Mouse (Mus musculus) E14TG2a.4 (cell line): ENCODE data around the gene Ugt1a7c.
"Not testable (repeated sequence)": the region's sequence is repeated elsewhere in the genome, so short reads cannot be mapped to it uniquely, and the experiment has no call there.

Experiments
- H3K27me3 ChIP-seq: 2 replicates; pipeline ENCODE4 v1.6.1; 2014; ENCODE audit warnings: low read length, control low read depth; ENCODE audit not compliant: insufficient read depth
- H3K36me3 ChIP-seq: 2 replicates; pipeline ENCODE4 v1.6.1; 2014; ENCODE audit warnings: low read length, control low read depth; ENCODE audit not compliant: insufficient read depth
- H3K4me1 ChIP-seq: replicated peaks from 2 replicates; pipeline ENCODE4 v1.6.1; 2014; ENCODE audit warnings: low read depth, low read length, control low read depth
- H3K4me3 ChIP-seq: replicated peaks from 2 replicates; pipeline ENCODE4 v1.5.1; 2014; ENCODE audit warnings: mild to moderate bottlenecking, low read length
- H3K9me3 ChIP-seq: 2 replicates; pipeline ENCODE4 v1.6.1; 2014; ENCODE audit warnings: low read length, control low read depth
- CTCF ChIP-seq: conservative IDR thresholded peaks from 2 replicates; pipeline ENCODE4 v1.5.1; 2014; ENCODE audit warnings: low read length
- NANOG ChIP-seq: IDR thresholded peaks from 2 replicates; pipeline ENCODE4 v1.6.1; 2014; ENCODE audit warnings: borderline replicate concordance, low read length, mixed read lengths
- POU5F1 ChIP-seq: IDR thresholded peaks from 2 replicates; pipeline ENCODE4 v1.6.1; 2014; ENCODE audit warnings: low read length, borderline replicate concordance

The Ugt1a7c gene

GRCm38 (mm10) chr1:88105656-88106055, 10.8 kb downstream of the Ugt1a7c start:
- TF ChIP-seq POU5F1, result no peak
- no peak for TF ChIP-seq NANOG
- no peak for TF ChIP-seq CTCF
- no peaks in the 10 kb centered on the region for H3K36me3 ChIP-seq
- no peaks in the 10 kb centered on the region for H3K9me3 ChIP-seq
- H3K4me3 ChIP-seq, result no peak overlapping the region
- no peaks in the 10 kb centered on the region for H3K27me3 ChIP-seq
- no peaks in the 10 kb centered on the region for H3K4me1 ChIP-seq

DNA sequence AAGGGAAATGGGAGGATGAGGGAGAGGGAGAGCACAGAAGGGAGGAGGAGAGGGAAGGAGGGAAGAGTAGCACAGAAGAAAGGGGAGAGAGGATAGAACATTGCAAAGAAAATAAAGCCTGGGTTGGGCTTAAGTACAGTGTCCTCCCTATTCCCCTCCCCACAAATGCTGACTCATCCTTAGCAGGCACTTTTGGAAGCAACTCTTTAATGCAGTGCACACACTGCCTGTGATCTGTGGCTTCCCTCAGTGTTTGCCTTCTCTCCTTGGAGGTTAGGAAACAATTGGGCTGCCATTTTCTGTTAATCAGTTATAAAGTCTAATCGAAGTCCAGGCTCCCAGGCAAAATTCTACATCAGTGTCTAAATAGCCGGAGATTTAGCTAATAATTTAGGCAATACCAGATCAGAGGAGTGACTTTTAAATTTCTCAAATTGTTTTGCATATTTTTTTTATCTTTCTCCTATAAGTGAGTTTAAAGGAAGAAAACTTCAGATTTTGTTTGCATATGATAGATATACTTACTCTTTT, 14.2 kb downstream of the Ugt1a7c start:
- H3K27me3 ChIP-seq, H3K4me3 ChIP-seq, H3K36me3 ChIP-seq, H3K4me1 ChIP-seq, H3K9me3 ChIP-seq: not testable (repeated sequence)

DNA sequence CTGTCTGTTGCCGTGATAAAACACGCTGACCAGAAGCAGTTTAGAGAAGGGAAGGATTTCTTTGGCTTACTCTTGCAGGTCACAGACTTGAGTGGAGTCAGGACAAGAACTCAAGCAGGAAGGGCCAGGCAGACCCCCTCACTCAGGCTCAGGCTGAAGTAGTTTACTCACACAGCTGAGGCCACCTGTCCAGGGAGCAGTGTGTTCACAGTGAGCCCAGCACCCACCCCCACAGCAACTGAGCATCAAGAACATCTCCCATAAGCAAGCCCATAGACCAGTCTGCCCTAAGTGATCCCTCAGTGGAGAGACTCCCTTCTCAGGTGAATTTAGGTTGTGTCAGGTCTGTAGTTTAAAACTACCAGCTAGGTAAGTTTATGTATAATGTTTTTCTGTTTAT, 14.7 kb downstream of the Ugt1a7c start:
- not testable (repeated sequence) for H3K27me3 ChIP-seq, H3K9me3 ChIP-seq, H3K36me3 ChIP-seq, H3K4me1 ChIP-seq, H3K4me3 ChIP-seq

- H3K9me3 ChIP-seq, result not testable (repeated sequence)
These were observed 17.9 kb downstream of the Ugt1a7c start for GRCm38 (mm10) chr1:88112769-88113168.

GRCm38 (mm10) chr1:88120550-88120949, 25.7 kb downstream of the Ugt1a7c start:
- H3K27me3 ChIP-seq, H3K9me3 ChIP-seq, H3K4me3 ChIP-seq, H3K36me3 ChIP-seq, H3K4me1 ChIP-seq: not testable (repeated sequence)

More at GRCm38 (mm10) chr1:88112769-88113168, 17.9 kb downstream of the Ugt1a7c start:
- not testable (repeated sequence) for H3K4me1 ChIP-seq, H3K27me3 ChIP-seq, H3K36me3 ChIP-seq, H3K4me3 ChIP-seq

DNA sequence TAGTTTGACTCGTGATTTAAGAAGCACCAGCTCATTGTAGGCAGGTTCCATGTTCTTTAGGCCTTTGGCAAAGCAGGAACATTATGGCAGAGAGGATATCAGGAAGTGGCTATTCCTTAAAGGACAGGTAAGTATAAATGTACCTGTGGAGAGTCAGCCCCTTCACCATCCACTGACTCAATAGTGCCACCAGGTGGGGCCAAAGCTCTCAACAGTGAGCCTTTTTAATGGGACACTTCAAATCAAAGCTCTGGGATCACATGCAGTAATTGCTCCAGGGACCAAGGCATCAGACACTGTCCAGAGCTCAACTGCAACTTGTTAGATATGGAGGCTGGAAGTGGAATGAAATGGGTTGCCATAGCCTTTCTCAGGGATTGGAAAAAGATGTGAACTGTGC, 26.7 kb downstream of the Ugt1a7c start:
- H3K36me3 ChIP-seq, H3K4me3 ChIP-seq, H3K27me3 ChIP-seq, H3K4me1 ChIP-seq, H3K9me3 ChIP-seq: not testable (repeated sequence)

DNA sequence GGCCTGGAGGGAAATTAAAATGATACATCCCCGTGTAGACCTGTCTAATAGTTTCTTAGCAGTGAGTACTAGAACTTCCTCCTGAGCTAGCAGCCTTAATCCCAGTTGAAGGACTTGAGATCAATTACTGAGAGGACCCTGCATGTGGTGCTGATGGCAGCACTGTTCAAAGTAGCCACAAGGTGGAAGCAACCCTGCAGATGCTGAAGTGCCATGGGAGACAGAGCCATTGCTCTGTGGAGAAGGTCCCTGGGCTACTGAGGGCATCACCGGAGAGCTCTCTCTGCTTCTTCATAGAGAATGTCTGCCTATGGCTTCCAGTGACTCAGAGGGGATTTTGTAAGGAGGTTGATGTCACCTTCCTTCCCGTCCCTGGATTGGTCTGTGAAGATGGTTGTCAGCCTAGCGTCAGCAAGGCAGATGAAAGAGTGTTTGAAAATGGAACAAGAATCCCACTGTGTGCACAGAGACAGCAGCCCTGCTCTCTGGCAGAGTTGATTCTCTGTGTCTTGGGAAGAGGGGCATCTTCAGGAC, 31.0 kb downstream of the Ugt1a7c start:
- not testable (repeated sequence) for H3K36me3 ChIP-seq, H3K27me3 ChIP-seq, H3K4me1 ChIP-seq, H3K4me3 ChIP-seq, H3K9me3 ChIP-seq

- H3K9me3 ChIP-seq, H3K27me3 ChIP-seq, H3K4me3 ChIP-seq, H3K36me3 ChIP-seq, H3K4me1 ChIP-seq: not testable (repeated sequence)
These were observed 34.2 kb downstream of the Ugt1a7c start for GRCm38 (mm10) chr1:88129091-88129490.

- H3K36me3 ChIP-seq, H3K4me3 ChIP-seq, H3K9me3 ChIP-seq, H3K4me1 ChIP-seq, H3K27me3 ChIP-seq: not testable (repeated sequence)
These were observed 35.4 kb downstream of the Ugt1a7c start for GRCm38 (mm10) chr1:88130223-88130622.

DNA sequence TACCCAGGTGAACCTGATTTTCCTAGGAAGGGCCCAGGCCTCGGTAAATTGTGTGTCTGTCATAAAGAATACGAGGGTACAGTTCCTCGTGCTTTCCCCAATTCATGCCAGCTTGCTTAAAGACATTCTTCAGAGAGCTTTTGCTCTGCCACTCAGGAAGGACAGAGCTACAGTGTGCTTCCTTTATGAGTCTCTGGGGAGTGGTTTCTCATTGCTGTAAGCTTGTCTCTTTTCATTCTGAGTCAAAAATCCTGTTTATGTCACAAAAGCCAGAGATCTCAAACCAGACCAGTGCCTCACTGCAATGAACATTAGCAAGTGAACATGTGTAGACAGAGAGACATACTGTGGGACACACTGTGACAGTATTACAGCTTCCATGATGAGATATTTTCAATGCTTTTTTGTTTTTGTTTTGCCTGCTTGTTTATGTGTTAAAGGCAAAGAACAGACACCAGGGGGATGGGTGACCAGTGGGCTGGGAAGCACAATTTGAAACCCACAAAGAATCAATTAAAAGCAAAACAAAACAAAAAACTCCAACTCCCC, 39.1 kb downstream of the Ugt1a7c start:
- Histone ChIP-seq H3K4me3 (no peak overlapping the region), H3K4me1 (no peaks in the 10 kb centered on the region)
- no peak for TF ChIP-seq NANOG
- no peak for TF ChIP-seq CTCF
- no peak for TF ChIP-seq POU5F1

DNA sequence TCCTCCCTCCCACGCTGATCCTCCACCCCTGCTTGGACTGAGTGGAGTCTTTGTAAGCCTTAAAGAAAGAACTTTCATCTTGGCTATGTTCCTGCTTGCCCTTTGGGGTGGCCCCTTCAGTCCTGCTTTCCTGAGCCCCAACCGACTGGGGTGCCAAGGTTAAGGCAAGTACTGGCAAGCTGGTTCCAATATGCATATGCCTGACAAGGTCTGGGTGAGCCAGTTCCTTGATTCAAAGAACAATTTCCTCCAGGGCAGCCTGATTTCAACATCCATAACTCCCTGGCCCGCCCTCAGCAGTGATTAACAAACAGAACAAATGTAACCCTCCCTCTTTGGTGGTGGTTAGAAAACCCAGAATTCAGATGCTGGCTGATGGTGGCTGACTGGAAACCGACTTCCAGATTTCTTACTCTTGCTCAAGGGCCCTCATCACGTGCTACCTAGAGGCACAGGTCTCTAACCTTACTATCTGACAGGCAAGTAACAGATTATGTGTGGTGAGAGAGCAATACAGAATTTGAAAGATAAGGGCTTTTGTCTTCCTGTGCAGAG, 39.7 kb downstream of the Ugt1a7c start, which contains the start of gene Ugt1a6a:
Gene Ugt1a6a (plus strand): TSS at position 353 of the 555 bp plus-strand sequence.
- not testable (repeated sequence) for H3K36me3 ChIP-seq, H3K9me3 ChIP-seq, H3K4me1 ChIP-seq, H3K4me3 ChIP-seq, H3K27me3 ChIP-seq

More for the DNA sequence above, 39.1 kb downstream of the Ugt1a7c start:
- no peaks in the 10 kb centered on the region for H3K27me3 ChIP-seq
- no peaks in the 10 kb centered on the region for H3K9me3 ChIP-seq
- H3K36me3 ChIP-seq, result no peaks in the 10 kb centered on the region

GRCm38 (mm10) chr1:88135229-88135904, 40.5 kb downstream of the Ugt1a7c start:
- not testable (repeated sequence) for H3K4me1 ChIP-seq, H3K4me3 ChIP-seq, H3K27me3 ChIP-seq, H3K9me3 ChIP-seq, H3K36me3 ChIP-seq
